ENCODE assay signal across 10 mouse cellular contexts in genomic region chr4:134772805-134773674, GRCm38 (mm10). TPM values are rescaled to one million over a fixed set of nuclear protein-coding genes. Genes with fewer than 3 reads are reported as not detected.
DNase-seq lines count a peak whose midpoint lies in the region; ATAC-seq and TF ChIP-seq lines count a peak whose summit lies in the region.
"Had no signal": no experiment of that assay in that cellular context is flagged by ENCODE, and none has a peak within 500 bp of the region (broad histone marks: within the 10 kb centered on the region; RNA-seq: fewer than 3 reads in every experiment).

No protein-coding gene starts in this region.

- DNase-seq in heart, embryonic 10.5 days (ENCODE audit: low spot score), result no peak
- DNase-seq in heart, adult 2 months, result no peak
- peak; percentile 71 for DNase-seq in G1E (ENCODE audit: low spot score)
- DNase-seq in ovary, postnatal 36 days (ENCODE audit: low spot score), result no peak
- DNase-seq in left cerebral cortex, adult 8-10 months (ENCODE audit: low spot score in 2 of 2), result no peak
- DNase-seq in left cerebral cortex, postnatal 10 days (ENCODE audit: extremely low spot score in 1 of 2, low spot score in 2 of 2), result no peak
- DNase-seq: midbrain, embryonic 14.5 days had no signal

- H3K9me3 ChIP-seq in heart, embryonic 10.5 days, result no peaks in the 10 kb centered on the region
- H3K9me3 ChIP-seq in G1E (replicated peaks), result no peaks in the 10 kb centered on the region
- H3K9me3 ChIP-seq in neural tube, embryonic 13.5 days, result no peaks in the 10 kb centered on the region

- TF ChIP-seq CTCF in heart, adult 2 months (IDR thresholded peaks at IDR 0.05), result no peak
- no peak for TF ChIP-seq CTCF in G1E (IDR thresholded peaks at IDR 0.05; ENCODE audit: low read depth, low read length)

- peak; percentile 69 for ATAC-seq in G1E (ENCODE audit: extremely low read depth, insufficient number of reproducible peaks, low FRiP score, poor library complexity, severe bottlenecking)
- peak; percentile 85 for ATAC-seq in granulocyte monocyte progenitor cell, adult 5-6 weeks (replicated peaks; ENCODE audit: poor library complexity, severe bottlenecking)
- 0 out of 2 replicates have a peak, but pooled peaks have one; percentile 37 for ATAC-seq in neural tube, embryonic 13.5 days (ENCODE audit: low read depth)

- no peak overlapping the region for H3K4me3 ChIP-seq in heart, embryonic 10.5 days
- H3K4me3 ChIP-seq in heart, adult 2 months, result no peak overlapping the region
- peak overlapping the region; percentile 46; the same call in 1 of the 2 replicates for H3K4me3 ChIP-seq in G1E (ENCODE audit: low read depth, low read length)
- no peak overlapping the region for H3K4me3 ChIP-seq in neural tube, embryonic 13.5 days
- H3K4me3 ChIP-seq: erythroblast, embryonic 14.5 days had no signal

- H3K79me2 ChIP-seq in heart, adult 2 months (replicated peaks; ENCODE audit: control insufficient read depth, insufficient read depth, low read length), result no peaks in the 10 kb centered on the region

- TF ChIP-seq EP300 in heart, adult 2 months (IDR thresholded peaks at IDR 0.05; ENCODE audit: insufficient read depth, low read depth, low read length), result no peak

- H3K27me3 ChIP-seq in heart, embryonic 10.5 days (ENCODE audit: insufficient read depth, poor library complexity, severe bottlenecking), result peaks cover 17% of the 10 kb centered on the region
- no peaks in the 10 kb centered on the region for H3K27me3 ChIP-seq in heart, adult 2 months (ENCODE audit: control insufficient read depth, insufficient read depth, low read length)
- no peaks in the 10 kb centered on the region for H3K27me3 ChIP-seq in G1E (ENCODE audit: insufficient read depth, low read length)
- H3K27me3 ChIP-seq in neural tube, embryonic 13.5 days, result peaks cover 24% of the 10 kb centered on the region

- H3K9ac ChIP-seq in heart, adult 2 months (ENCODE audit: low read depth, low read length), result no peak overlapping the region
- H3K9ac ChIP-seq in neural tube, embryonic 13.5 days, result no peak overlapping the region

- intact Hi-C loops in heart, adult 2 months (cut with DNase I), result no loop called here
- intact Hi-C loops in left cerebral cortex, postnatal 10 days (cut with DNase I), result no loop called here

- peaks cover 49% of the 10 kb centered on the region for H3K4me1 ChIP-seq in heart, embryonic 10.5 days
- peaks cover 4% of the 10 kb centered on the region for H3K4me1 ChIP-seq in heart, adult 2 months (ENCODE audit: control insufficient read depth, insufficient read depth, low read length)
- H3K4me1 ChIP-seq in G1E (ENCODE audit: insufficient read depth, low read depth, low read length), result peaks cover 71% of the 10 kb centered on the region
- H3K4me1 ChIP-seq in neural tube, embryonic 13.5 days (replicated peaks), result peaks cover 19% of the 10 kb centered on the region

- peak overlapping the region; percentile 45; the same call in 1 of the 2 replicates for H3K27ac ChIP-seq in heart, embryonic 10.5 days
- no peak overlapping the region for H3K27ac ChIP-seq in heart, adult 2 months
- no peak overlapping the region for H3K27ac ChIP-seq in neural tube, embryonic 13.5 days (replicated peaks)

- whole genome bisulfite sequencing in heart, embryonic 10.5 days, result 52% methylated on average over 4 of the region's 4 CpGs
- WGBS in heart, adult 2 months, result 53% methylated on average over 4 of the region's 4 CpGs
- 29% methylated on average over 4 of the region's 4 CpGs for WGBS in neural tube, embryonic 13.5 days

- H3K36me3 ChIP-seq in heart, embryonic 10.5 days, result no peaks in the 10 kb centered on the region
- no peaks in the 10 kb centered on the region for H3K36me3 ChIP-seq in heart, adult 2 months (ENCODE audit: control insufficient read depth, insufficient read depth, low read length)
- H3K36me3 ChIP-seq in G1E (replicated peaks), result no peaks in the 10 kb centered on the region
- no peaks in the 10 kb centered on the region for H3K36me3 ChIP-seq in neural tube, embryonic 13.5 days

- no peak overlapping the region for H3K4me2 ChIP-seq in neural tube, embryonic 13.5 days

- no peak for TF ChIP-seq POLR2A in heart, adult 2 months (IDR thresholded peaks at IDR 0.05; ENCODE audit: insufficient read depth, low read depth, low read length)

RNA-seq across cellular contexts. Expression of gene Ldlrap1, which starts 5.2 kb away (rescaled TPM):
- 17.6 and 17.8 TPM in 2 replicates for polyA plus RNA-seq in heart, embryonic 10.5 days (2016; fragmentation: Nextera tagmentation; extraction: Ambion mirVana)
- total RNA-seq in heart, adult 2 months (2021), result 10 to 100 TPM; 11.5 to 12.6 TPM
- 12.4 and 14.1 TPM in 2 replicates for polyA plus RNA-seq in heart, adult 2 months (2012; rRNA removed)
- total RNA-seq in G1E (2014; fragmentation: Nextera tagmentation), result 23.3 and 23.4 TPM in 2 replicates
- total RNA-seq in G1E (2017), result 9.4 TPM in 2 replicates
- polyA plus RNA-seq in G1E (2012), result 12.8 and 14.6 TPM in 2 replicates
- 28.4 and 30.6 TPM in 2 replicates for total RNA-seq in granulocyte monocyte progenitor cell, adult 5-6 weeks (2014; fragmentation: Nextera tagmentation)
- 10.1 and 10.2 TPM in 2 replicates for total RNA-seq in granulocyte monocyte progenitor cell, adult 5-6 weeks (2017)
- 3.6 and 4.9 TPM in 2 replicates for polyA plus RNA-seq in neural tube, embryonic 13.5 days (2015; fragmentation: Nextera tagmentation; extraction: Ambion mirVana)
- total RNA-seq in left cerebral cortex, adult 8-10 months (2022), result 1 to 10 TPM; 2.8 to 4.8 (median 4.4) TPM
- total RNA-seq in left cerebral cortex, postnatal 10 days (2021), result 1 to 10 TPM; 2.4 to 3.4 TPM
